Mouse (Mus musculus): Measurements from ENCODE around the gene Ddx28. TPM values are rescaled to one million over a fixed set of nuclear protein-coding genes. Genes with fewer than 3 reads are reported as not detected.

The Ddx28 gene
- 16.7 and 20.3 TPM in 2 replicates for polyA plus RNA-seq (2012; rRNA removed)

DNA sequence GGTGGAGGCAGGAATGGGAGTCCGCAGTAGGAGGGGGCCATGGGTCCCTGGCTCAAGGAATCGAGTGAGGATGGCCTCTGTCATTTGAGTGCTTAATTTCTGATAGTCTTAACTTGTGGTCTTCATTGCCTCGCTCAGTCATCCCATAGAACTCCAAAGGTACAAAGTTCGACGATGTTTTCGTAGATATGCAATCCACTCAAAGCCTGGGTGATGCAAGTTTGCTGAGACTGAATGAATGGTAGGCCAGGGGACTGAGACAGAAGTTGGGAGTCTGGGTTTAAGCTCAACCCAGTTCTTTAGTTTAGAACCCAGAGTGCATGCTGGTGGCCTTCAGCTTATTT, at the start of gene Ddx28:
Ddx28 (minus strand) TSS at position 240 of the 344 bp plus-strand sequence.
- peak within 1 kb of the TSS; percentile 81 for H3K4me3 ChIP-seq (ENCODE audit: control insufficient read depth, insufficient read depth, low read length)
- 0 out of 2 replicates have a peak, but pooled peaks have one; percentile 7 for TF ChIP-seq CTCF (IDR thresholded peaks at IDR 0.05; ENCODE audit: borderline replicate concordance, control insufficient read depth, extremely low read depth, insufficient read depth, low read length, poor library complexity)
- TF ChIP-seq POLR2A (IDR thresholded peaks at IDR 0.05; ENCODE audit: control insufficient read depth, extremely low read depth, insufficient read depth, low read length, poor library complexity): no peak
- no peaks in the 10 kb centered on the region for H3K36me3 ChIP-seq (ENCODE audit: control insufficient read depth, insufficient read depth, low read length)
- no peaks in the 10 kb centered on the region for H3K27me3 ChIP-seq (ENCODE audit: control insufficient read depth, insufficient read depth, low read length)
- no peak for DNase-seq
- H3K4me1 ChIP-seq (replicated peaks; ENCODE audit: control insufficient read depth, insufficient read depth, low read length): peaks cover 14% of the 10 kb centered on the region
- no peak within 1 kb of the TSS; the same call in 1 of the 2 replicates for H3K27ac ChIP-seq (ENCODE audit: control insufficient read depth, insufficient read depth, low read length)
- WGBS: 6% methylated on average over 6 of the region's 6 CpGs

- peak overlapping the region; percentile 73 for H3K27ac ChIP-seq (ENCODE audit: control insufficient read depth, insufficient read depth, low read length)
Observed at GRCm38 (mm10) chr8:106060521-106060920, 48.8 kb upstream of the Ddx28 start.

GRCm38 (mm10) chr8:106059613-106060371, 48.1 kb upstream of the Ddx28 start:
- 0 out of 2 replicates have a peak, but pooled peaks cover 3% of the 10 kb centered on the region for H3K36me3 ChIP-seq (ENCODE audit: control insufficient read depth, insufficient read depth, low read length)
- H3K4me3 ChIP-seq (ENCODE audit: control insufficient read depth, insufficient read depth, low read length): peak overlapping the region; percentile 96
- under 1% methylated on average over 83 of the region's 83 CpGs for WGBS
- H3K27ac ChIP-seq (ENCODE audit: control insufficient read depth, insufficient read depth, low read length): peak overlapping the region; percentile 98
- no peaks in the 10 kb centered on the region for H3K27me3 ChIP-seq (ENCODE audit: control insufficient read depth, insufficient read depth, low read length)
- DNase-seq: no peak
- peaks cover 35% of the 10 kb centered on the region for H3K4me1 ChIP-seq (replicated peaks; ENCODE audit: control insufficient read depth, insufficient read depth, low read length)
- TF ChIP-seq CTCF (IDR thresholded peaks at IDR 0.05; ENCODE audit: borderline replicate concordance, control insufficient read depth, extremely low read depth, insufficient read depth, low read length, poor library complexity): peak; percentile 50; the same call in 1 of the 2 replicates
- peak; percentile 8; the same call in 1 of the 2 replicates for TF ChIP-seq POLR2A (IDR thresholded peaks at IDR 0.05; ENCODE audit: control insufficient read depth, extremely low read depth, insufficient read depth, low read length, poor library complexity)

More at GRCm38 (mm10) chr8:106060521-106060920, 48.8 kb upstream of the Ddx28 start:
- TF ChIP-seq CTCF (IDR thresholded peaks at IDR 0.05; ENCODE audit: borderline replicate concordance, control insufficient read depth, extremely low read depth, insufficient read depth, low read length, poor library complexity) (no peak), POLR2A (IDR thresholded peaks at IDR 0.05; ENCODE audit: control insufficient read depth, extremely low read depth, insufficient read depth, low read length, poor library complexity) (no peak)
- Histone ChIP-seq H3K36me3 (ENCODE audit: control insufficient read depth, insufficient read depth, low read length) (0 out of 2 replicates have a peak, but pooled peaks cover 3% of the 10 kb centered on the region), H3K4me3 (ENCODE audit: control insufficient read depth, insufficient read depth, low read length) (peak overlapping the region; percentile 53), H3K4me1 (replicated peaks; ENCODE audit: control insufficient read depth, insufficient read depth, low read length) (peaks cover 29% of the 10 kb centered on the region), H3K27me3 (ENCODE audit: control insufficient read depth, insufficient read depth, low read length) (no peaks in the 10 kb centered on the region)
- DNase-seq: no peak
- 0% methylated on average over 3 of the region's 3 CpGs for WGBS

GRCm38 (mm10) chr8:106058731-106059612, 47.3 kb upstream of the Ddx28 start, which contains the start of gene Nfatc3:
Nfatc3 (plus strand) TSS chr8:106058840.
- H3K27me3 ChIP-seq (ENCODE audit: control insufficient read depth, insufficient read depth, low read length): no peaks in the 10 kb centered on the region
- H3K27ac ChIP-seq (ENCODE audit: control insufficient read depth, insufficient read depth, low read length): peak within 1 kb of the TSS; percentile 99
- H3K36me3 ChIP-seq (ENCODE audit: control insufficient read depth, insufficient read depth, low read length): 0 out of 2 replicates have a peak, but pooled peaks cover 3% of the 10 kb centered on the region
- DNase-seq: peak; percentile 98
- peak within 1 kb of the TSS; percentile 96 for H3K4me3 ChIP-seq (ENCODE audit: control insufficient read depth, insufficient read depth, low read length)
- under 1% methylated on average over 51 of the region's 52 CpGs for WGBS
- TF ChIP-seq POLR2A (IDR thresholded peaks at IDR 0.05; ENCODE audit: control insufficient read depth, extremely low read depth, insufficient read depth, low read length, poor library complexity) (peak; percentile 76), CTCF (IDR thresholded peaks at IDR 0.05; ENCODE audit: borderline replicate concordance, control insufficient read depth, extremely low read depth, insufficient read depth, low read length, poor library complexity) (0 out of 2 replicates have a peak, but pooled peaks have one; percentile 9)
- H3K4me1 ChIP-seq (replicated peaks; ENCODE audit: control insufficient read depth, insufficient read depth, low read length): peaks cover 43% of the 10 kb centered on the region

DNA sequence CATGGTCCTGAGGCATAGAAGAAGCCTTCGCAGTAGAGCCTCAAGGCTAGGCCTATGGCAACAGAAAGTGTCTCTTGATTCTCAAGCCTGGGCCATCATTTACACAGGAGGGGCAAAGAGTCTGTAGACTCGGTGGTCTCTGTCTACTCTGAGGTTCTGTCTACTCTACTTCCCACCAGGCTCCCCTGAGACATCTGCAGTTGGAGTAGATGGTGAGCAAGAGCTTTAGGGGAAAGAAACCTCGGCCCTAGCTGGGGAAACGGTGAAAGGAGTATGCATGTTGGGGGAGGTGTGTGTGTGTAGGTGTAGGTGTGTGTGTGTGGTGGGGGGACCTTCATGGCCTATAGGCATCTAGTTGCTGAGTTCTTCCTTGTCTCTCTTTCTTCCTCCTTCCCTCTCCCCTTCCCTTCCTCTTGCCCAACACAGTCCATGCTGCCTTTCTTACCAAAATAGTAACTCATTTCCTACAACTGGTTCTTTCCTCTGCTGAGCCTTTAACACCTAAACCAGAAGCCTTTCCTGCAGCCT, 44.8 kb upstream of the Ddx28 start:
- H3K27me3 ChIP-seq (ENCODE audit: control insufficient read depth, insufficient read depth, low read length): no peaks in the 10 kb centered on the region
- H3K27ac ChIP-seq (ENCODE audit: control insufficient read depth, insufficient read depth, low read length): peak overlapping the region; percentile 54
- no peak for DNase-seq
- 69% methylated on average over 4 of the region's 4 CpGs for WGBS
- H3K36me3 ChIP-seq (ENCODE audit: control insufficient read depth, insufficient read depth, low read length): no peaks in the 10 kb centered on the region
- H3K4me1 ChIP-seq (replicated peaks; ENCODE audit: control insufficient read depth, insufficient read depth, low read length): peaks cover 61% of the 10 kb centered on the region
- H3K4me3 ChIP-seq (ENCODE audit: control insufficient read depth, insufficient read depth, low read length): no peak overlapping the region
- no peak for TF ChIP-seq CTCF (IDR thresholded peaks at IDR 0.05; ENCODE audit: borderline replicate concordance, control insufficient read depth, extremely low read depth, insufficient read depth, low read length, poor library complexity)
- no peak for TF ChIP-seq POLR2A (IDR thresholded peaks at IDR 0.05; ENCODE audit: control insufficient read depth, extremely low read depth, insufficient read depth, low read length, poor library complexity)

DNA sequence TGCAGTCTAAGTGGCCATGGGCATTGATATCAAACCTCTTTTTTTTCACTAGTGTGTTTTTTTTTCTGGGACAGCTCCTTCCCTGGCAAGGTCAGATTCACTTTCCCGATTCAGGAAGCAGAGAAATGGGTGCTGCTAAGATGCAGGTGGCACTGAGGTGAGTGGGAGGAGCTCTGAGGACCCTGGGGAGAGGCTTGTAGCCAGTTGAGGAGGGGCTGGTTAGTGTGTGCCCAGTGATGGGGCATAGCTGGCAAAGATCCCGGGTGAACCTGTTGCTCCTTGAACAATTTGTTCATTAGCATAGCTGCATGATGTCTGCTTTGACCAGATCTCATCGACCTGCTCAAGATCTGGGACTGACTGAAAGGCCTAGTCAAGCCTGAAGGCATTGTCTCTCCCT, 43.4 kb upstream of the Ddx28 start:
- H3K27me3 ChIP-seq (ENCODE audit: control insufficient read depth, insufficient read depth, low read length): no peaks in the 10 kb centered on the region
- 20% methylated on average over 3 of the region's 3 CpGs for WGBS
- H3K27ac ChIP-seq (ENCODE audit: control insufficient read depth, insufficient read depth, low read length): peak overlapping the region; percentile 94
- TF ChIP-seq POLR2A (IDR thresholded peaks at IDR 0.05; ENCODE audit: control insufficient read depth, extremely low read depth, insufficient read depth, low read length, poor library complexity) (no peak), CTCF (IDR thresholded peaks at IDR 0.05; ENCODE audit: borderline replicate concordance, control insufficient read depth, extremely low read depth, insufficient read depth, low read length, poor library complexity) (no peak)
- DNase-seq: peak; percentile 48
- no peaks in the 10 kb centered on the region for H3K36me3 ChIP-seq (ENCODE audit: control insufficient read depth, insufficient read depth, low read length)
- no peak overlapping the region for H3K4me3 ChIP-seq (ENCODE audit: control insufficient read depth, insufficient read depth, low read length)
- H3K4me1 ChIP-seq (replicated peaks; ENCODE audit: control insufficient read depth, insufficient read depth, low read length): peaks cover 67% of the 10 kb centered on the region
